Mouse (Mus musculus): Measurements from ENCODE around the gene Olfr1369-ps1.

Gene Olfr1369-ps1

DNA sequence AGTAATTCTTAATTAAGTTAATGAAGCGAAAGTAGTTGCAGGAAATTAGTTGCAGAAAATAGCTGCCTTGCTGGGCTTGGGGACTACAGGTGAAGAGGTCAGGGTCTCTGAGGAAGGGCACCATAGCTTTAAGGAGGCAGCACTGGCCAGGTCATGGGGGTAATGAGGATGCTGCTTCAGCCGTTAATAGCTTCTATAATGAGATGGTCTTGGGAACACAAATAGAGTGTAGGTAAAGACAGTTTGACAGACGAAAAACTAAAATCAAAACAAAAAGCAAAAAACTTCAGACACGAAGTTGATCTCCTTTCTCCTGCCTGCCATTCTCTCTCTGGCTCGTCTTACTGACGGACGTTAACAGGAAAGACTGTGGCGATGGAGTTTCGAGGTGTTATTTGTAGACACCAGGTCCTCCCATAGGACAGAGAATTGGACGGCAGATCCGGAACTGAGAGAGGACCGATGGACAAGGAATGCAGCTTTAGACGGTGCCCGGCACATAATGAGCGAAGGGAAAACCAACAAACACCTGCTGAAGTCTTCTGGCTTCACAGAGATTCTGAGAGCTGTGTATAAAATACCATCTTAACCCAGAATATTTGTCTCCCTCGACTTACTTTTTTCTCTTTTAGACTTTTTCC lies 57.2 kb downstream of the Olfr1369-ps1 start:
- in situ Hi-C loops (cut with MseI, MboI): no loop called here

Measured in mouse trophoblast stem cell (cell line).